Mouse (Mus musculus): Measurements from ENCODE around the gene Npas1. TPM values are rescaled to one million over a fixed set of nuclear protein-coding genes. Genes with fewer than 3 reads are reported as not detected.

Npas1 gene
- polyA plus RNA-seq, 1 experiment from 2014 or later: 3.3 TPM

DNA sequence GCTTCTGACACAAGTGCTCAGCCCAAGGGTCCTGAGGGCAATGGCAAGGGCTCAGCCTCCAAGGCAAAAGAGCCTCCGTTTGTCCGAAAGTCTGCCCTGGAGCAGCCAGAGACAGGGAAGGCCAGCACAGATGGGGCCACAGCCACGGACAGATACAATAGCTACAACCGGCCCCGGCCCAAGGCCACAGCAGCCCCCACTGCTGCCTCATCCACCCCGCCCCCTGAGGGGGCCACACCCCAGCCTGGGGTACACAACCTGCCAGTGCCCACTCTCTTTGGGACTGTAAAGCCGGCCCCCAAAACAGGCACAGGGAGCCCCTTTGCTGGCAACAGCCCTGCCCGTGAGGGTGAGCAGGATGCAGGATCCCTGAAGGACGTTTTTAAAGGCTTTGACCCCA is 42.4 kb downstream of the Npas1 start:
- Histone ChIP-seq H3K27ac (no peak overlapping the region), H3K4me2 (replicated peaks) (no peak overlapping the region), H3K9me3 (no peaks in the 10 kb centered on the region), H3K9ac (replicated peaks) (no peak overlapping the region), H3K4me3 (replicated peaks) (no peak overlapping the region), H3K36me3 (peaks cover 70% of the 10 kb centered on the region), H3K4me1 (replicated peaks) (no peaks in the 10 kb centered on the region), H3K27me3 (no peaks in the 10 kb centered on the region)
- WGBS: 89% methylated on average over 9 of the region's 9 CpGs
- no peak for ATAC-seq

DNA sequence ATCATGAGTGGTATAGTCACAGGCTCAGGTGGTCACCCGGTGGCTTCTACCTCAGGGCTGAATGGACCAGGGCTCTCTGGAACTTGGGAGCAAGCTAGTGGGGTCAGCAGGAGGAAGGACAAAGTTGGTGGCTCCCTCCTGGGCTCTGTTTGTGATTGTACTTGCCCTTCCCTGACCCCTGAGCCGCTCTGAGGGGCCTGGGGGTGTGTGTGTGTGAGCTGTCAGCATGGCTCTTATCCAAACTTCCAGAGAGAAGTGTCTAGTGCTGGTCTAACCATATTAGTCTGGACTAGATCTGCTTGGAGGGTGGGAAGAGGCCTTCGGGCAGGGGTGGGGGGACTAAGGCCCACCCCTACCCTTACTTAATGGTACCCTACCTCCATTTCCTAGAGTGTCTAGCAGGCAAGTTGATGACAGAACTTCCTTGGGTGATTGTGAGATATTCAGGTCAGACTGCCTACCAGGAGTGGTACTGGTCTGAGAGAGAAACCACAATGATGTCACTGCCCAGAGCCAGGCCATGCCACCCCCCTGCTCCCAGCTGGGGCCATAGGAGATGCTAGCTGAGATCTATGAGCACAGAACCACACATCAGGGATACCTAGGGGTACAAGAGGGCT is 44.1 kb downstream of the Npas1 start:
- Histone ChIP-seq H3K27me3 (no peaks in the 10 kb centered on the region), H3K4me2 (replicated peaks) (no peak overlapping the region), H3K9ac (replicated peaks) (no peak overlapping the region), H3K4me3 (replicated peaks) (no peak overlapping the region), H3K36me3 (peaks cover 86% of the 10 kb centered on the region), H3K4me1 (replicated peaks) (no peaks in the 10 kb centered on the region), H3K27ac (no peak overlapping the region), H3K9me3 (no peaks in the 10 kb centered on the region)
- 92% methylated on average over 3 of the region's 3 CpGs for WGBS
- ATAC-seq: no peak

DNA sequence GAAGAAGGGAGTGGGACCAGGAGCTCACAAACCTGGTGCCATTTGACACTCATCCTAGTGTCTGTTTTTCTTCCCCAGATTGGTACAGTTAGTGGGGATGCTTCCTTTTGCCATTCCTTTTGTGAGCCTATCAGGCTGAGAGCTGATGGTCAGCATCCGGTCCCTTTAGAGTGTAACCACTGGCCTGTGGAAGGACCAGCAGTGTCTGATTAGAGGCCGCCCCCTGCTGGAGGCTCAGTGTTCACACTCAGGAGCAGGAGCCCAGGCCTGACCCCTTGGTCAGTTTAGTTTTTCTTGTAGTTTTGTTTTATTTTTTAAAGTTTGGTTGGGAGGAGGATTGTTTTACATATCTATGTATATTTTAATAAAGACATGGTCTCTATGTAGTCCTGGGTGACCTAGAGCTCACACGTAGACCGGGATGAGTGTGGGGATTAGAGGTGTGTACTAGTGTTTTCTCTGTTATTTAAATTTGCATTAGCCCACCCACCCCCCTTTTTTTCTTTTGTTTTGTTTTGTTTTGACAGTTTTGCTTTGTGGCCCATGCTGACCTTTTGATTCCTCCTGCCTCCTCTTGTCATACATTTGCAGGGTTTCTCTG is 51.3 kb downstream of the Npas1 start:
- no peak overlapping the region for H3K27ac ChIP-seq
- H3K4me2 ChIP-seq (replicated peaks): no peak overlapping the region
- no peaks in the 10 kb centered on the region for H3K27me3 ChIP-seq
- H3K9ac ChIP-seq (replicated peaks): no peak overlapping the region
- ATAC-seq: peak; percentile 76
- 54% methylated on average over 4 of the region's 4 CpGs for WGBS
- H3K9me3 ChIP-seq: no peaks in the 10 kb centered on the region
- no peaks in the 10 kb centered on the region for H3K4me1 ChIP-seq (replicated peaks)
- no peak overlapping the region for H3K4me3 ChIP-seq (replicated peaks)
- peaks cover 98% of the 10 kb centered on the region for H3K36me3 ChIP-seq

DNA sequence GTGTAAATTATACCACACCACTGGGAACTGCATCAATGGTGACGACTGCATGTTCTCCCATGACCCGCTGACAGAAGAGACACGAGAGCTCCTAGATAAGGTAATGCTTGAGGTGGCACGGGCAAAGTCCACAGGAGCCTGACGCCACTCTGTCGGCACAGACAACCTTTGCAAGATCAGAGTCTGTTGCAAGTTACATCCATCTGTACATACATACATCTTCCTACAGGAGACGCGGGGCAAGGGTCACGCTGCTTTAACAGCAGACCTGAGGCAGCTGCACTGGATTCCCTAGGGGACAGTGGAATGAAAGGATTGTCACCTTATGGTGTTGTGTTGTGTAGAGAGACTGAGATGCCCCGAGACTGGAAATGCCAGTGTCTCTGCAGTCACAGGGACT is 51.8 kb downstream of the Npas1 start:
- WGBS: 94% methylated on average over 10 of the region's 10 CpGs
- no peaks in the 10 kb centered on the region for H3K9me3 ChIP-seq
- no peak overlapping the region for H3K9ac ChIP-seq (replicated peaks)
- H3K36me3 ChIP-seq: peaks cover 98% of the 10 kb centered on the region
- ATAC-seq: peak; percentile 35; the same call in 1 of the 2 replicates
- no peaks in the 10 kb centered on the region for H3K27me3 ChIP-seq
- no peaks in the 10 kb centered on the region for H3K4me1 ChIP-seq (replicated peaks)
- H3K27ac ChIP-seq: no peak overlapping the region
- no peak overlapping the region for H3K4me2 ChIP-seq (replicated peaks)
- H3K4me3 ChIP-seq (replicated peaks): no peak overlapping the region

DNA sequence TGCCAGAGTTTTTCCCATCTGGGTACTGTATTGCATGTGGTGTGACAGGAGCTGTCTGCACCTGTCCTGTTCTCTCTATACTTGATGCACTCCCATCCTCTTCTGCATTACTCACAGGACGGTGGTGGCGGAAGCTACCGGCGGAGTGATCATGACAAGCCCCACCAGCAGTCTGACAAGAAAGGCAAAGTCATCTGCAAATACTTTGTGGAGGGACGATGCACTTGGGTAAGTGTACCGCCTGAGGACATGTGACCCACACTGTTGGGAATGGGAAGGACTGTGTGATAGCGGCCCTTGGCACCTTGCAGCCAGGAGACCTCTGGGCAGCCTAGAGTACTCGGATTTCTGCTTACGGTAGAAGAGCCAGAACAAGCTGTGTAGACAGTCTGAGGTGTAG is 53.8 kb downstream of the Npas1 start:
- WGBS: 94% methylated on average over 9 of the region's 9 CpGs
- Histone ChIP-seq H3K4me2 (replicated peaks) (no peak overlapping the region), H3K9ac (replicated peaks) (no peak overlapping the region), H3K27me3 (no peaks in the 10 kb centered on the region), H3K36me3 (peaks cover 98% of the 10 kb centered on the region), H3K4me3 (replicated peaks) (no peak overlapping the region), H3K4me1 (replicated peaks) (no peaks in the 10 kb centered on the region), H3K27ac (no peak overlapping the region), H3K9me3 (no peaks in the 10 kb centered on the region)
- ATAC-seq: no peak

DNA sequence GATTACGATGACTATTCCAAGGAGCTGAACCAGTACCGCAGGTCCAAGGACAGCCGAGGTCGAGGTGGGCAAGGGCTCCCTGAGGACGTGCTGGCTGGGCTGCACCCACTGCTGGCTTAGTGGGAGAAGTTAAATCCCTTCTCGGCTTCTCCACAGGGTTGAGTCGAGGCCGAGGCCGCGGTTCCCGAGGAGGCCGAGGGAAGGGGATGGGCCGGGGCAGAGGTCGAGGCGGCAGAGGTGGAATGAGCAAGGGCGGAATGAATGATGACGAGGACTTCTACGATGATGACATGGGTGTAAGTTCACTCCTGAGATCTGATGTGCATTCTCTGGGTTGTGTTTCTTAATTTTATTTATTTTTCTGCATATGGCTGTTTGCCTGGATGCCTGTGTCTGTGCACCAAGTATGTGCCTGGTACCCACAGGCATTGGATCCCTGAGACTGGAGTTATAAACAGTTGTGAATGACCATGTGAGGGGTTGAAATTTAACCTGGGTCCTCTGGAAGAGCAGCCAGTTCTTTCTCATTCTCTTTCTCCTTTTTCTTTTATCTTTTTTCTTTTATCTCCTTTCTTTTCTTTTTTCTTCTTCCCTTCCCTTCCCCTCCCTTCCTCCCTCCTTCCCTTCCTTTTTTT is 55.2 kb downstream of the Npas1 start:
- Histone ChIP-seq H3K27ac (no peak overlapping the region), H3K4me2 (replicated peaks) (no peak overlapping the region), H3K27me3 (no peaks in the 10 kb centered on the region), H3K4me1 (replicated peaks) (no peaks in the 10 kb centered on the region), H3K4me3 (replicated peaks) (no peak overlapping the region), H3K9ac (replicated peaks) (no peak overlapping the region), H3K36me3 (peaks cover 98% of the 10 kb centered on the region), H3K9me3 (no peaks in the 10 kb centered on the region)
- 88% methylated on average over 18 of the region's 18 CpGs for WGBS
- ATAC-seq: no peak

DNA sequence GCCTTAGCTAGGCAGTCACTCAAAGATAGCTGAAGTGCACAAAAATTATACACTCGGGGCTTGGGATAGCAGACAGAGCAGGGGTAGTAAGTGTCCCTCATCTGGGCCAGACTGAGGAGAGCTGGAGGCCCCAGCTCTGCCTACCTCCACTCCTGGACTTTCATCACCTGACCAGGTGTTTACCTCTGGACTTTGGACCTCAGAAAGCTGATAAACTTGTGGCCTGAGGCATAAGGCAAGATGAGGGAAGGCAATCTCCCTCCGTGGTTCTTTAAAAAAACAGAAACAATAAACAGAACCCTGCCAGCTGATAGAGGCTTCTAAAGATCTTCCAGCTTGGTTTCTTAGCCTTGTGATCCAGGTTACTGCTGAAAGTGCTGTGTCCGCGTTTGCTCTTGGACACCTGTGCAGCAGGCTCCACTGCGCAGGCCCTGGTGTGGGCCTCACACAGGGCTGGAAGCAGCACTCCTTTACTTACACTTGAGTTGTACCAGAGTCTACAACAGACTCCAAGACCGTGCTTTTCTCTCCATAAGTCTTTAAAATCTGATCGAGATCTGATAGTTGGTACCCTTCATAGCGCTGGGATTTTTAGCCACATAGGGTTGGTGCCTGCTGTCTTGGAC is 56.9 kb downstream of the Npas1 start:
- Histone ChIP-seq H3K27me3 (no peaks in the 10 kb centered on the region), H3K36me3 (peaks cover 93% of the 10 kb centered on the region), H3K9ac (replicated peaks) (no peak overlapping the region), H3K9me3 (no peaks in the 10 kb centered on the region), H3K4me3 (replicated peaks) (no peak overlapping the region), H3K4me2 (replicated peaks) (no peak overlapping the region), H3K4me1 (replicated peaks) (no peaks in the 10 kb centered on the region), H3K27ac (no peak overlapping the region)
- ATAC-seq: no peak
- WGBS: 94% methylated on average over 8 of the region's 8 CpGs

DNA sequence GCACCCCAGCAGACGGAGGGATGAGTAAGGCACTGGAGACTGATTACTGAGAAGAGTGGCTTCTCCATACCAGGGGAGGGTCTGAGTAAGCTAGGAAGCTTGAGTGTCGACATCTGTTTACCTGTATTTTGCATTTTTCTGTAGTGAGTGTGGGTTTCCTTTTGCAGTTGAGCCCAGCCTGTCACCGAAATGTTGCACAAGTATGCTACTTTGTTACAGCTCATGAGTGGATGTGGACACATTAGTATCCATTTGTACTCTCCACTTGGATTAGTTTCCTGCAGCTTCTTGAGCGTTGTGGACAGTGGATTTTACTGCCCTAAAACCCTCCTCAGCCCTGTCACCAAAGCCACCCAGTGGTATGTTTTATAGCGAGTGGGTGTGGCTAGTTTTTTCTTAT is 58.8 kb downstream of the Npas1 start:
- ATAC-seq: no peak
- no peaks in the 10 kb centered on the region for H3K9me3 ChIP-seq
- H3K27me3 ChIP-seq: no peaks in the 10 kb centered on the region
- peaks cover 8% of the 10 kb centered on the region; the same call in 1 of the 2 replicates for H3K4me1 ChIP-seq (replicated peaks)
- H3K4me2 ChIP-seq (replicated peaks): no peak overlapping the region
- peaks cover 74% of the 10 kb centered on the region for H3K36me3 ChIP-seq
- no peak overlapping the region for H3K9ac ChIP-seq (replicated peaks)
- no peak overlapping the region for H3K4me3 ChIP-seq (replicated peaks)
- WGBS: 92% methylated on average over 5 of the region's 5 CpGs
- H3K27ac ChIP-seq: no peak overlapping the region

DNA sequence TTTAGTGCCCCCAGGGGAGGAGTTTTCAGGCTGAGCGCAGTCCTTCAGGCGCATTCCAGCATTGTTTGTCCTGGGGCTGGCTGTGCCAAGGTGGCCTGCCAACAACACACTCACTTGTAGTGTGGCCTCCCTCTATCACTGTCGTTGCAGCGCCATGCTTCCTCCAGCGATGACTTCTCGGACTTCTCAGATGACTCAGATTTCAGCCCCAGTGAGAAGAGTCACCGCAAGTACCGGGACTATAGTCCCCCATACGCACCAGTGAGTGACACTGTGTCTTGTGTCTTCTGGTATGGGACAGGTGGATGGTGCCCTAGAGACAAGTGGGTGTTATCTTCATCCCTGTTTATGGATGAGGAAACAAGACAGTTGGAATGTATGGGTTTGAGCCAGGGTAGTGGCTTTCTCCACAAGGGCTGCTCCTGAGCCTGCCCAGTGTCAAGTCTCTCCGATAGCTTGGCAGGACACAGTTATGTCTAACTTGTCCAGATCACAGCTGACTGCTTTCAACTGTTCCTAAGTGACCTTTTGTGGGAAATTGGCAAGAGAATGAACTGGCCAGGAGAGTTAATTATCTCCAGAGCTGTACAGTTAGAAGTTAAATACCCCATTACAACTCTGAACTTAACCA is 60.3 kb downstream of the Npas1 start:
- peaks cover 21% of the 10 kb centered on the region for H3K4me1 ChIP-seq (replicated peaks)
- ATAC-seq: no peak
- H3K9me3 ChIP-seq: no peaks in the 10 kb centered on the region
- 96% methylated on average over 10 of the region's 10 CpGs for WGBS
- no peak overlapping the region for H3K27ac ChIP-seq
- H3K36me3 ChIP-seq: peaks cover 61% of the 10 kb centered on the region
- no peak overlapping the region for H3K9ac ChIP-seq (replicated peaks)
- no peaks in the 10 kb centered on the region for H3K27me3 ChIP-seq
- H3K4me2 ChIP-seq (replicated peaks): no peak overlapping the region
- no peak overlapping the region for H3K4me3 ChIP-seq (replicated peaks)

DNA sequence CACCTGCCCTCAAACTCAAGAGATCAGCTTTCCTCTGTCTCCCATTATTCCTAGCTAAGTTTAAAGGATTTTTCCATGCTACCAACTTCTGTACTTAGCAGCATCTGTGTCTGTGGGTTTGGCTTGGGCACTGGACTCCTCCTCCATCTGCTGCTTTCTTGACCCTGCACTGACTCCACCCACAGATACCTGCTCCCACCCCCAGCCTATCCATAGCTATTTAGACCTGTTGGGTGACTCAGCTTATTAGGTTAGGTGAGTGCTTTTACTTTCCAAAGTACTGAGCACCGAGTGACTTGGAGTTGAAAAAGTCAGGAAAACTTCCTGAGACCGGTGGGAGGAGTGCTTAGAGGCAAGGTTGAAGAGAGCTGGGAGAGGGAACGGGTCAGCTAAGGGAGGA is 62.1 kb downstream of the Npas1 start:
- Histone ChIP-seq H3K4me2 (replicated peaks) (no peak overlapping the region), H3K36me3 (peaks cover 49% of the 10 kb centered on the region), H3K9ac (replicated peaks) (no peak overlapping the region), H3K9me3 (no peaks in the 10 kb centered on the region), H3K4me1 (replicated peaks) (peaks cover 35% of the 10 kb centered on the region), H3K4me3 (replicated peaks) (no peak overlapping the region), H3K27ac (no peak overlapping the region), H3K27me3 (no peaks in the 10 kb centered on the region)
- WGBS: 87% methylated on average over 3 of the region's 3 CpGs
- no peak for ATAC-seq

DNA sequence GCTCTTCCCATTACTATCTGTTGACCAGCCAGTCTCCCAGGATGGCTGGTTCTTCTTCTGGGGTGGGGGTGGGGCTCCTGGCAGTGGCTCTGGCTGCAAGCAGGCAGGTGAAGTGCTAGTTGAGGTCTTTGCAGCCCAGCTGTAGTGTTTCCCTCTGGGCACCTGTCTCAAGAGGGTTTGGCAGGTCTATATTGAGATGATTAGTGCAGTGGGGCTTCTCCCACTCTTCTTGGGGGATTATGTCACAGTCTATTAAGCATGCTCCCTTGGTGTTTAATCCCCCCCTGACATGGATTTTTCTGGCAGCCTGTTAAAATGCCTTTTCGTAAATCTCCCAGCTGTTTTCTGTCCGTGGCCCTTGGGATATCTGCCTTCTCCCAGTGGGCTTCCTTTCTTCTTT is 64.6 kb downstream of the Npas1 start:
- peaks cover 24% of the 10 kb centered on the region for H3K36me3 ChIP-seq
- H3K4me1 ChIP-seq (replicated peaks): peaks cover 35% of the 10 kb centered on the region
- peak overlapping the region; percentile 45 for H3K9ac ChIP-seq (replicated peaks)
- no peaks in the 10 kb centered on the region for H3K27me3 ChIP-seq
- peak; percentile 40; the same call in 1 of the 2 replicates for ATAC-seq
- peak overlapping the region; percentile 3; the same call in 1 of the 2 replicates for H3K4me2 ChIP-seq (replicated peaks)
- 32% methylated on average over 2 of the region's 2 CpGs for WGBS
- no peaks in the 10 kb centered on the region for H3K9me3 ChIP-seq
- H3K4me3 ChIP-seq (replicated peaks): no peak overlapping the region
- peak overlapping the region; percentile 62 for H3K27ac ChIP-seq
